Mouse (Mus musculus) monocyte, adult 5-6 weeks (primary cell): ENCODE measurements around the gene Ikzf3. TPM values are rescaled to one million over a fixed set of nuclear protein-coding genes. Genes with fewer than 3 reads are reported as not detected.

Experiments
- ATAC-seq: fragments of 153-309, 156-312 bp; replicated peaks from 2 replicates; pipeline ENCODE4 v1.8.0; 2017; ENCODE audit warnings: mild to moderate bottlenecking; ENCODE audit not compliant: low TSS enrichment, insufficient number of reproducible peaks, severe bottlenecking, poor library complexity, low FRiP score
- total RNA-seq: library from RNA; stranded (forward); fragments of 200-1000, 200-491, 200-594 nt; gene quantifications from 3 replicates; pipeline ENCODE4 v1.2.3, GENCODE M21; 2017

Ikzf3 gene
- total RNA-seq, 1 experiment from 2014 or later, result 102 TPM

DNA sequence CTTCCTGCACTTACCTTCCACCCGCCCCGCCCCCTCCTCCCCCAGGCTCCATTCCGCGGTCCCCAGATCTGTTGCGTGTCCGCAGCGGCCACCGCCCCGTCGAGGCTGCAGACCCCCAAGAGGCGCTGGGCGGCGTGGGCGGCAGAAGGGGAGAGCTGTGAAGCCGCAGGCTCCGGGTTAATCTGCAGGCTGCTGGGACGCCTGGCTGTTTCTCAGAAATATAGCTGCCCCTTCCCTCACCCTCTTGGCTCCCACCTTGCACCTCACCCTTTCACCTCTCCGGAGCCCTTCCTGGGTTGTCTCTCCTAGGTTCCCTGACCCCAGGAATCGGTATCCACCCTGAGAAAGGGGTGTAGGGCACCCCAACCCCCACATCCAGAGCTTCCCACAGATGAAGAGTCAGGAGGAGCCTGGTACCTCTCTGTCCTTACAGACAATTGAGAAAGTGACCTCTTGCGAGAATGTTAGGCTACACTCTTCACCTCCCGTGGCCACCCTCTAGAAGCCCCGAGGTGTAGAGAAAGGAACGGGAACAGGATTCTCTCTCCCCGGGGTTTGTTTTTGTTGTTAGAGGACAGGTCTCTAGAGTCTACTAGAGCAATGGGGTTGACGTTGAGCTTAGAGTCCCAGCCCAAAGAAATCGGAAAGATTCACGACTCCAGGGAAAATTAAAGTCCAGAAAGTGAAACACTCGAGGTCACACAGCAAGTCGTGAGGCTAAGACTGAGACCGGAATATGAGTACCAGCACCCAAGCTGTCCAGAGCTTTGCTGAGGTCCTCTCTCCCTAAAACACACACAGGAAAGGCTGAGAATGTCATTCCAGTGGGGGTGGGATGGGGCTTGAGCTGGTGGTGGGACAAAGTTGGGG lies 87.5 kb downstream of the Ikzf3 start:
- ATAC-seq, result no peak

DNA sequence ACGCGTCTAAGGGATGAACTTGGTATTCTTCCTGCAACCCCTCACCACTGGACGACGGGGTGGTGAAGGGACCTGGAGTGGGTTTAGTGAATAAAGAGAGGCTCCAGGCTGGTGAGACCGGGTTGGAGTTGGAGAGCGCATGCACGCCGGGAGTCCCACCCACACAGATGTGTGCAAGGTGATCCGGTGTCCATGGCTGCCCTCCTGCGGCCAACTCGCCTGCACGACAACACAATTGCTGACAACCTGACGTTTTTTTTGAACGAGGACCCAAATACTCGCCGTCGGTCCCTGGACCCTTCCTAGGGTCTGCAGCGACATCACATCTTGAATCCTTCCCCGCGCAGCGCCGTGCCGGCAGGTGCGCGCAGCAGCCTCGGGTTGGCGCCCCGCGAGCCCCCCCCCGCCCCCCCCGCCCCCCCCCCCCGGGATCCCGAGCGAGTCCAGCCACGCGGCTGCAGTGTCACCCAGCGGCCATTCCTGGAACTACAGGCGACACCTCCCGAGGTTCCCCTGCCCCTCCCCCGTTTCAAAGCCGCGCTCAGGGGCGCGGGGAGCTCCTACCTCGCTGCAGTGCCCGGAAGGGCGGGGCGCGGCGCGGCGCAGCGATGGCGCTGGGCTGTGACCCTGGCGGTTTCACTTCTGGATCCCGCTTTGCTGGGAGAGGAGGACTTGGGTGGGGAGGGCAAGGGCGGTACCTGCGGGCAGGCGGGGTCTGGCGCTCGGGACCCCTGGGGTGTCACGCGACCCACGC lies 88.3 kb downstream of the Ikzf3 start:
- ATAC-seq, result peak; percentile 59

DNA sequence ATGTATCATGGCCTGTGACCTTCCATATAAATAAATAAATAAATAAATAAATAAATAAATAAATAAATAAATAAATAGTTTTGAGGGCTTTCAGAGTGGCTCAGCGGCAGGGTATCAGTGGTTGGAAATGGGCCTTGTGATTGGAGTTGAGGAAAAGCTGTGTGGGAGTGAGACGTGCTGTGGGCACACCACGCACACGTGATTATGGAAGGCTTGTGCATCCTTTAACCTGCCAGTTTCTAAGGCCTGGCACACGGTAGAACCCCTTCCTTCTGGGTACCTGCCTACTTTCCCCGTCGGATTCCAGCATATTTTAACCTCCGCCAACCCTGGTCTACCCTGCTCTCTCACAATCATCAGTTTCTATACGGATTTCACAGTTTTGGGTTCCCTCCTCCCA lies 88.9 kb downstream of the Ikzf3 start:
- no peak for ATAC-seq

DNA sequence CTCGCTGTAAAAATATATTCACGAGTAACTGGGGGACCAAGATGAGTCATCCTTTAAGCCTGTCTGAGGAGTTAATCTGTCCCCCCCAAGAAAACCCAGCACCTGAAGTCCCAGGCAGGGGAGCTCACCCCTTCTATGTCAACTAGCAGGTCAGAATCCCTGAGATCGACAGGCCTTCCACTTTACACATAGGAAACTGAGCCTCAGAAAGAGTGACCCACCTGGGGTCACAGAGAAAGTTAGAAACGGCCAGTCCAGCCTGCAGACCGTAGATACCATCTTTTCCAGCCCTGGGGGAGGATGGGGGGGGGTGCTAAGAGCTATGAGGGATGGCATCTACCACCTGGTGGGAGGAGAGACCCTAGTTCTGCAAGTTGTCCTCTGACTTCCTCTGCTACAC lies 89.3 kb downstream of the Ikzf3 start:
- ATAC-seq, result no peak

DNA sequence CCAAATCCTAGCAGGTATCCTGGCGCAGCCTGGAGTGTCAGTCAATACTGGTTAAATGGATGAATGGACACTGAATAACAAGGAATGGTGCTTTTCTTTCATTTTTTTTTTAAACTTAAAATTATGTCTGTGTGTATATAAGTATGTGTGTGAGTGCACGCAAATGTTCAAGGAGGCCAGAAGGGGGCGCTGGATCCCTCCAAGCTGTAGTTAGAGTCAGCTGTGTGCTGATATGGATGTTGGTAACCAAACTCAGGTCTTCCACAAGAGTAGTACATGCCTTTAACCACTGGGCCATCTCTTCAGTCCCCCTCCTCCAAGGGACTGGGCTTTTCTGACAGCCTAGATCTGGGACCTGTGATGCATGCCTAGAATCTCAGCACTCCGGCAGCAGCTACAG lies 90.3 kb downstream of the Ikzf3 start:
- ATAC-seq, result no peak

DNA sequence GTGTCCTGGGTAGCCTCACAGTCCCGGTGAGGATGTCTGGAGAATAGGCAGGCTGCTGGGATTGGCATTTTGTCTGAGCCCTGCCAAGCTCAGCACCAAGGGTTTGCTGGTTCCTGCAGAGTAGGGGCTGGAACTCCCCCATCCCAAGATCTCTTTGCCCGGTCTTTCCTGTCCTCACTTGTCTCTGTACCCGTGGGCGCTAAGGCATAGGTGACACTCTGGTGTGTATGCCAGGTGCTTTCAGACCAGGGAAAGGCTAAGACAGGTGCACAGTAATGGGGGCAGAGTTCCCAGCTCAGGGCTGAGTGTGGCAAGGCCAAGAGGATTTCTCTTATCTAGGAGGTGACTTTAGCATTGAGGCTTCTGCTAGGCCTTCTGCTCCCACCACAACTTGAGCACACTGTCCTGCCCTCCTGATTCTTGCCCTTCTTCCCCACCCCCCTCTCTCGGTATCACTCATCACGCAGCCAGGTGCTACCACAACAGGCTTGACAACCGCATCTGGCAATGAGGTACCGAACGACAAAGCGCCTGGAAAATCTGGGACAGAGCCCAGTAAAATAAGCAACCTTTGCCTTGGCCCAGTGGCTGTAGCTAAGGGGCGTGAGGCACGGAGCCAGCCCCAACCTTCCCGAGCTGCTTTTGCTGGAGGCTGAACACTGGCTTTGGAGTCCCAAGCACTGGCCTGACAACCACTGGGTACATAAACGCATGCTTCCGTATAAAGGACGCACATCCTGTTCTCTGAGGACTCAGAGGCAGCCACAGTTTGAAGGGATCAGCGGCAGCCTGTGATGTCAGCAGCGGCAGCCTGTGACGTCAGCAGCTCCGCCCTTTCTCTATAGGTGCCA lies 95.7 kb downstream of the Ikzf3 start:
- no peak for ATAC-seq

DNA sequence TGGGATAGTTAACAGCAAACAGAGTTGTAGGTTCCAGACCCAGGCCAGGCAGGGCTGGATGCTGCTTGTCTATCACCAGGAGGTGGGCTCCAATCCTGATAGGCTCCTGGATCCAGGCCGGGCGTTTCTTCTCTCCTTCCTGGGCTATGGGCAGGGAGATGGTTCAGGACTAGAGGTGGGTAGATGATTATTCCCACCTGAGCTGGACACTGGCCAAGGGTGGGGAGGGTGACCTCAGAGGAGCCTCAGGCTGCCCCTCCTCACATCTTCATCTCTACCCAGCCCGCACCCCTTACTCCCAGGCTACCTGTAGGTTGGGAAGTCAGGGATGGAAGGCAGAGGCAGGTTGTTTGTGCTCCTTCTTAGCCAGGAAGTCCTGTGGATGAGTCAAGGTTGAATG lies 96.4 kb downstream of the Ikzf3 start:
- ATAC-seq, result no peak

DNA sequence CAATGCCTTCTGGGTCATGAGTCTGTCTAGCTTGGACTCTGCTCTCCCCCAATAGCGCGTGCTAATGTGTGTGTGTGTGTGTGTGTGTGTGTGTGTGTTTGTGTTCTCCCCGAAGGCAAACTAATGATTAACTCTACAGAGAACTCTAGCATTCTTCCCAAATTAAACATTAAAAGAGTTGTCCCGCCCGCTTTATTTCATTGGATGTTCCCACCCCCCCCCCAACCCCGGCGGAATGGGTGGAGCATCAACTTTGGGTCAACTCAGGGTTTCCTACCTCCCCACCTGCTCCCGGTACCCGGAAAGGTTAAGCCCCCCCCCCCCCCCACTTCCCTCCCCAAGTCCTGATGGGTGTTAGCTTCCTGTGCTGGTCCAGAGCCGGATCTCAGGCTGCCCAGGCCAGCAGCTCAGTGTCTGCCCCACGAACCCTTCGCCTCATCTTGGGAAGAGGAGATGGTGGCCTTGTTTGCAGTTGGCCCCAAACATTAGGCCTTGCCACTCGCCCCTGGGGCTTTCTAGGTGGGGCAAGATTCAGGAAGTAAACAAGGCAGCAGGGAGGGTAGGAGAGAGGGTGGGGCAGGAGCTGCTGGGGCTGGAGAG lies 97.5 kb downstream of the Ikzf3 start:
- no peak for ATAC-seq

DNA sequence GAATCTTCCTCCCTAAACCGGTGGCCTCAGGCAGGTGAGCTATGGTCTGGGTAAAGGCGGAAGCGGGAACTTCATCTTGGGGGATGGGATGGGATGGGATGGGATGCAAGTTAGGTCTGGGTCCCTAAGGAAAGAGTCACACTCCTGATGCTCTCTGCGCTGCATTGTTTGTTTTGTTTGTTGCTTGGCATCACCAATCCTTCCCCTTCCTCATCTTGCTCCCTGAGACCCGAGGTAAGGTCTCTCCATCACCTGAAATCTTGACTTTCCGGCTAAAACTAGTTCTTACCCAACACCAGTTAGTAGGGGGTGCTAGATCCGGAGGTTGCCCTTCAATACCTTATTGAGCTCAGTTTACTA lies 98.4 kb downstream of the Ikzf3 start:
- ATAC-seq, result no peak

DNA sequence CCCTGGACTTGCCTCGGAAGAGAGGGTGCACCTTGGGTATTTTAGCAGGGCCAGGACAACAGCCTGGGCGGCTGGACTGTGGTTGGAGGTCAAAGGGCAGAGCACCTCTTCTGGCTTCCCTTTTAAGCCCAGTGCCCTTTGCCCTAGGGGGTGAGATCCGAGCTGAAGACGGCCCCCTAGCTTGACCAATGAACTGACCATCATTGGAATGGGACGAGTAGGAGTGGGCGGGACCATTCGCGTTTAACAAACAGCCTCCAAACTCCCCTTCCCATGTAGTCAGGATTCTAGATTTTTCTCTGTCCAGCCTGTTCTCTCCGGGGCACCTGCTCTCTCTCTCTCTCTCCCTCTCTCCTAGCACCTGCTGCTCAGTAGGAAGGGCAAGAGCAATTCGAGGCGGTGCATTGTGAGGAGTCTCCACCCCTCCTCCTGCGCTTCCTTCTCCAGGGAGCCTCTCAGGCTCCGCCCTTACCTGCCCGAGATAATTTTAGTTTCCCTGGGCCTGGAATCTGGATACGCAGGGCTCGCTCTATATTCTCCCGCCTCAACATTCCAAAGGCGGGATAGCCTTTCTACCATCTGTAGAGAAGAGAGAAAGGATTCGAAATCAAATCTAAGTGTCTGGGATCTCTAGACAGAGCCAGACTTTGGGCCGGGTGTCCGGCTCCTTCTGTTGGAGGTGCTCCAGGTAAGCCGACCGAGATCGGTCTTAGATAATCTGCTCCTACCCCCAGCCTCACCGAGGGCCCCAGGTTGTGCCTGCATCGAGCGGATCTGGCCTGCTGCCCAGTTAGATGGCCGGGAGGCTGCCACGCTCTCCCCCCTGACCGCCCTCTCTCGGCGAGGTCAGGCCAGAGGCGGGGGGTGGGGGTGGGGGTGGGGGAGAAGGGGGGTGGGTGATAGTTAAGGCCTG lies 99.0 kb downstream of the Ikzf3 start:
- ATAC-seq, result no peak

DNA sequence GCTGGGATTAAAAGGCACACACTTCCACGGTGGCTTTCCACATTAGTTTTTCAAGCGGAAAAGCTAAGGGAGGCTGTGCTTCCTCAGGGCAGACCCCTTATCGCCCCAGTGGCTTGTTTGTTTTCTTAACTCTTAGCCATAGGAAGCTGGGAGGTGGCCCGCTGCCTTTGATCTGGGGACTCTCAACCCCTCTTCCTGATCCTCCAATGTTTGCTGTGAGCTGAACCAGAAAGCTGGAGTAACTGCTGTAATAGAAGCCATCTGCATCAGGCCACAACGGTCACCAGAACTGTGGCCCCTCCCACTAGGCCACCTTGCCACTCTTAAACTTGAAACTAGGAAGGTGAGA lies 99.6 kb downstream of the Ikzf3 start, which contains the start of gene Grb7:
TSS of gene Grb7 (plus strand) at position 182 of the 349 bp plus-strand sequence.
- ATAC-seq, result no peak

DNA sequence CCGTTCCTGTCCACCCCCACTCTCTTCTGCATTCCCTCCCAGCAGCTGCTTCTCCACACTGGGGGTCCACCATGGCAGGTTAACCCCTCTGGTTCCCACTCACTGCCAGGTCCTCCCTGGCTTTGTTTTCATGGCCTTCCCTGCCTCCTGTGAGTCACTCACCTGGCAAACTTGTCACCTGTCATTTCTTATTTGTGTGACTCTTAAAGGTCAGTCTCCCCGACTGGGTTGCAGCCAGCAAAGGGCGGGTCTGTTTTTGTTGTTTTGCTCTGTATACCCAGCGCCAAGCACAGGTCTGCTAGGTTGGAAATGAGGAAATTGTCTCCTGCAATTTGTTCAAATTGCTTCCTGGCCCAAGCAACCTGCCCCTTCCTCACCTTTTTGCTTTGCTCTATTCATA lies 100.2 kb downstream of the Ikzf3 start:
- no peak for ATAC-seq

DNA sequence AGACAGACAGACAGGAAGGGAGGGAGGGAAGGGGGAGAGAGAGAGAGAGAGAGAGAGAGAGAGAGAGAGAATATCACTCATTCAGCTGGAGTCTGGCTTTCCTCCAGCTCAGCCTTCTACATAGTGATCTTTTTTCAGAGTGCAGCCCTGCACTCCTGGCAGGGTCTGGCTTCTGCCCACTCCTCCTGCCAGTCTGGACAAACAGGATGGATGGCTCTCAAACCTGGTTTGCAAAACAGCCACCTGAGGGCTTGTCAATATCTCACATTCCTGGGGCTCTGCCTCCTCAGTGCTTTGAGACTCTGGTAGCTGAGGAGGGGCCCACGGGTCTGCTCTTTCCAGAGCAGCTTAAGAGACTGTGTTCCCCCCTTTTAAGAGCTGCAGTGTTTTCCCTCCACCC lies 100.6 kb downstream of the Ikzf3 start:
- ATAC-seq, result no peak

DNA sequence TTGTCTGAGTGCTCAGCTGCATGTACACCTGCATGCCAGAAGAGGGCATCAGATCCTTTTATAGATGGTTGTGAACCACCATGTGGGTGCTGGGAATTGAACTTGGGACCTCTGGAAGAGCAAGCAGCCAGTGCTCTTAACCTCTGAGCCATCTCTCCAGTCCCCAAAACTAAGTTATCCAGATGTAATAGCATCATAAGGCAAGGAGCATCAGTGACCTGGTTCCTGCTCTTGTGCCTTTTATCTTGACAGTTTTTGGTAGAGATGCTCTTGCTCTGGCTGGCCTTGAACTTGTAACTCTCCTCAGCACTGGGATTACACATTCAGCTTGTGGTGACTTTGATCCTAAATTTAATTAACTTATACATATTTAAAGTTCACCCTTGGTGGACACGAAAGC lies 102.1 kb downstream of the Ikzf3 start:
- ATAC-seq, result no peak

DNA sequence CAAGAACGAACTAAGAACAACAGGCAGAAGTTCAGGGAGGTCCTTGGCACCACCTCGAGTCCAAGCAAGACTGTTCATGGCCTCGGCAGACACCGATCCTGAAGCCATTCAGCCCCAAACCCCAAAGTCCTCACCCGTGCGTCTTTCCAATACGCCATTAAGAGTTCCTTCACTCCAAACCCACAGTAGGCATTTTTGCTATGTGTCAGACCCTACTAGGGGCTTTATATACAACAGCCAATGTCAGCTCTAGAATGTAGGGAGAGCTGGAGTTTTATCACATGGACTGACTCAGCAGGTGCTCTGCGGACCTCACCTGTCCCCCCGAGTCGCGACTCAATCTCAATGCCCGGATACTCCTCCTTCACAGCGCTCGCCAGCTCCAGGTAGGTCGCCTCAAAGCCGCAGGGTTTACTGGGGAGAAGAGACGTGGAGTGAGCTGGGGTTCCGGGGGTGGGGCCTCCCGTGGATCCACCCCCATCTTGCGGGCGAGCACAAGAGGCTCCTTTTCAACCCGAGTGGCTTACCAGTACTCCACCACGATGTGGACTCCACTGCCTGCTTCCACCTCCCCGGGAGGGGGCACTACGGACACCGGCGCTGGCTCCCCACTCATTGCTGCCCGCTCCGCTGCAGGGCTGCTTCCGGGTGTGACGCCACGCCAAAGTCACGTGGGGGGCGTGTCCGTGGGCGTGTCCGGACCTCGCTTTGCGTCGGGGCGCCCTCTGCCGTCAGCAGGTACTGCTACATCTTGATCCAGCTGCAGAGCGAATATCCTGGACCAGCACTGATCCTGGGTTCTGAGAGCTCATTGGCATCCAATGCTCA lies 107.3 kb downstream of the Ikzf3 start, which contains the start of gene Mien1:
TSS of gene Mien1 (minus strand) at position 661 of the 828 bp plus-strand sequence.
- peak; percentile 92 for ATAC-seq

DNA sequence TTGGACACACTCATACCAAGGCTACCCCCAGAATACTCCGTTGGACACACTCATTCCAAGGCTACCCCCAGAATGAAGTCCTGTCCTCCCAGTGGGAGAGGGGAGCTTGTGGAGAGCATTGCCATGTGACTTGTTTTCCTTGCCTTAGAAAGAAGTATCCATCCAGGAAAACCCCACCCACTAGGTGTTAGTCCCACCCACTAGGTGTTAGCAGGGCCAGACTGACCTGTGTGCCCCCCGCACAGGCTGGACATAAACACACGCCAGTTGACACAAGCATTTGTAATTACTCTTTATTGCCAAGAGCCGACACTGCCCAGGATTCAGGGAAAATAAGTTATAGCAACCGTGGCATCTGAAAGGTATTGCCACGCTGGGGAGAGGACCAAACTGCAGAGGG lies 108.4 kb downstream of the Ikzf3 start:
- no peak for ATAC-seq

DNA sequence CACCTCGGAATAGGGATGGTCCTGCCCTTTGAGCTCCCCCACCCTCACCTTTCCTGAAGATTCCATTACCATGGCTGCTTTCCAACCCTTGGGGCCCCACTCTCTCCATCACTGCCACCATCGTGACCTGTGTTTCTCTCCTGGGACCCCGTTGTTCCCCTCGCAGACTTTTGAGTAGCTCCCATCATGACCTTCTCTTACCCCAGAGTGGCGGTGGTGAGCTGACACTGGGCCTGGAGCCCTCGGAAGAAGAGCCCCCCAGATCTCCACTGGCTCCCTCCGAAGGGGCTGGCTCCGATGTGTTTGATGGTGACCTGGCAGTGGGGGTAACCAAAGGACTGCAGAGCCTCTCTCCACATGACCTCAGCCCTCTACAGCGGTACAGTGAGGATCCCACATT lies 110.1 kb downstream of the Ikzf3 start:
- no peak for ATAC-seq
